Mouse (Mus musculus) embryo, embryonic 10 days (tissue): ENCODE measurements around the gene Acad12.
"Not testable (repeated sequence)": the region's sequence is repeated elsewhere in the genome, so short reads cannot be mapped to it uniquely, and the experiment has no call there.

Experiments used
- DNase-seq: peaks from one replicate; pipeline ENCODE4 v3.0.0-alpha.2; 2015; ENCODE audit warnings: low spot score

Gene Acad12

DNA sequence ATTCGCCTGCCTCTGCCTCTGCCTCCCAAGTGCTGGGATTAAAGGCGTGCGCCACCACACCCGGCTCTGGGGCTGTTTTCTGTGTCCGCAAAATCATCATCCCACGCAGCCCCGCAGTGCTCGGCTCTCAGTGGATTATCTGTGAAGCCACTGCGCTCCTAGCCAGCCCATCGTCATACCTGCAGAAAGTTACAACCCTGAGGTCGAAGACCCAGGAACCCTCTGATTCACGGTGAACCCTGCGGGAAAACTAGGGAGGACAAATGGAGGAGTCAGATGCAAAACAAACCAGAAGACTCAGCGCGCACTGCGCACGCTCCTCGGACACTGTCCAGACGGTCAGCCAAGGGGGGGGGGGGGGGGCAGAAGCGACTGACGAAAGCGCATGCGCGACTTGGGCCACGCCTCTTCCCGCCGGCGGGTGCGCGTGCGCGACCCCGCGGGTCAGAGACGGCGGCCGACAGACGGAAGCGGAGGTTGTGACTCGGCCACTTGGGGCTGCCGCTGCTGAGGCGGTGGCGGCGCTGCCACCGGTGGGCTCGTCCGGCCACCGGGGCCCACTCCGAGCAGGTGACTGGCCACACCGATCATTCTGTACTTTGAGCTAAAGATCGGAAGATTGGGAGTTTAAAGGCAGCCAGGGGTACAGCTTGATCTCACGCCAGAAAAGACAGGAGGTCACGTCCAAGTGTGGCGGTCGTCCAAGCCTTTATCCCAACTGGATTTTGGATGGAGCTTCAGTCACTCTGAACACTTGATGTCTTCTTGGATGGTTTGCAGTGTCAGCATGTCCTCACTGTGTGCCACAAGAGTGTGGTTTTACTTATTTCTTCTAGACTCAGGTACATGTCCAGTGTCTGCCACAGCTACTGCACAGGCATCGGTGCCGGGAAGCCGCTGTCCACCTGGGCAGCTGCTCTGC, at the start of gene Acad12:
Acad12 (minus strand) TSS at position 347 of the 922 bp plus-strand sequence.
- DNase-seq = peak; percentile 95

DNA sequence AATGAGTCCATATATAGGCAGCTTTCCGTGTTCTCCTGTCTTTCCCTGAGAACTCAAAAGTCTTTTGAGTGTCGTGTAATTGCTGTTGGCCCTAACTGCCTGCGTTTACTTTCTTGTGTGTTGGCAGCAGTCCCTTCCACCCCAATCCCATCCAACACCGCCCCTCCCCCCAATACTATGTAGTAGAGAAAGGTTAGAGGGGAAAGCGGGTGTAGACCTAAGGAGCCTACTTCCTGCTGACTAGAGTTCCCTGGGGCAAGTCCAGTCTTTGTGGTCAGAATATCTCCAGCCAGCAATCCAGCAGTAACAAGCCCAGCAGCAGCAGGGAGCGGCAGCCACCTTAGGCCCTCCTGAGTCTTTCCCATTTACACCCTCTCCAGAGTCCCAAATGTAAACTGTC, 49.7 kb upstream of the Acad12 start:
- no peak for DNase-seq

GRCm38 (mm10) chr5:121667067-121667466, 48.3 kb upstream of the Acad12 start:
- no peak for DNase-seq

DNA sequence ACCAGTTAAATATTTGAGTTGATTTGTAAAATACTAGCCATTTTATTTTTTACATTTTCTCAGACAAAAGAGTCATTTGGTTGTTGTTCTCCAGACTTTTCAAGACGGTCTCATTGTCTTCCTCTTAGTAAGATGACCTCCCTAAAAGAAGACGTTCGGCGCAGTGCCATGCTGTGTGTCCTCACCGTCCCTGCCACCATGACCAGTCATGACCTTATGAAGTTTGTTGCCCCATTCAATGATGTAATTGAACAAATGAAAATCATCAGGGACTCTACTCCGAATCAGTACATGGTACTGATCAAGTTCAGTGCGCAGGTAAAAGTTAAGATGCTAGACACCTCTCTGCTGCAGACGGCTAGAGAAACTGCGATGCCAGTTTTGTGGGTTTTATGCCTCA, 46.2 kb upstream of the Acad12 start:
- no peak for DNase-seq

- no peak for DNase-seq
Measured at GRCm38 (mm10) chr5:121664078-121664477, 45.3 kb upstream of the Acad12 start.

DNA sequence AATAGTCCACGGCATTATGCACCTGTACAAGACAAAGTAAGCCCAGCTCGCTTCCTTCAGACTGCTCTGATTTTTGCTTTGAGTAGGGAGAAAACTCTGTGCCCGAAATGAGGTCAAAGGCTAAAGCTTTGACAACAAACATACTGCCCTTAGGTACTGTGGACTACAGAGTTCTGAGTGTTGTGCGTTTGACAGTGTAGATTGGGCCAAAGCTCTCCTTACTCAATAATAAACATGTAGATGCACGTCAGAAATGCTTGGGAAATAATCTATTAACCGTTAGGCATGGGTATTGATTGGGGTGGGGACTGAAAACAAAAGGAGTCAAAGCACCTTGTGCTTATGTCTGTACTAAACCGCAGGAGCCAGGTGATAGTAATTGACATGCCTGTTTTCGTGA, 44.7 kb upstream of the Acad12 start:
- DNase-seq = no peak

GRCm38 (mm10) chr5:121661494-121661893, 42.8 kb upstream of the Acad12 start:
- DNase-seq = no peak

- no peak for DNase-seq
Measured at GRCm38 (mm10) chr5:121660897-121661254, 42.1 kb upstream of the Acad12 start.

- peak; percentile 95 for DNase-seq
Measured at GRCm38 (mm10) chr5:121660059-121660896, 41.5 kb upstream of the Acad12 start, which contains the start of the genes Acad10 and Brap. Gene Acad10 (minus strand): TSS chr5:121660514. Gene Brap (plus strand): TSS chr5:121660563.

DNA sequence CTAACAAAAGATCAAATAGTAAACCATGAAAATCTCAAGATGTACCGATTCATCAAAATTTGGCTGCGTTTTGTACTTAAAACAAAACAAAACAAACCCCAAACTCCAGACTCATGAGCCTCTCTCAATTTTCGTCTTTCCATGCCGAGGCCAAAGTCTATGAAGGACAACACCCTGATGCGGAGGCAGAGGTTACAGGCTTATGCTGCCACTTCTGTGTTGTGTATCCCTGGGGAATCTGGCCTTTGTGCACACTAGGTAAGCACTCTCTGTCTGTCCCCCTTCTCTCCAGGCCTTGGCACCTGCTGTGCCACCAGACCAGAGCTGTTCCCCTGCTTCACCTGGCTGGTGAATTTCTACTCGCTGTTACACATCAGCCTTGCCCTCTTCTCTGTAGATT, 38.9 kb upstream of the Acad12 start:
- not testable (repeated sequence) for DNase-seq

DNA sequence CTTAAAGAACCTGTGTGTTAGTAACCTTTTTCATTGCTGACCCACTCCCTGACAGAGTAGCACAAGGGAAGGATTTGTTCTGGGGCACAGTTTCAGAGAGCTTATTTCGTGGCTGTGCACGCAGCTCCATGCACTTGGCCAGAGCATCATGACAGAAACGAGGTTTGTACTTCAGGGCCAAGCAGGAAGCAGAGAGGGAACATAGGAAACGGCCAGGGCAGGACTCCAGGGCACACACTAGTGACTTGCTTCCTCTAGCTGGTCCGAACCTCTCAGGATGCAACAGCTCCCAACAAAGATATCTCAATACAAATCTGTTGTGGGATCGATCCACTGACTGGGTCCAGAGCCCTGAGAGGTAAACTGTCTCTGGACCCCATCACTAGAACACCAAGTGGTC, 38.1 kb upstream of the Acad12 start:
- DNase-seq = not testable (repeated sequence)

DNA sequence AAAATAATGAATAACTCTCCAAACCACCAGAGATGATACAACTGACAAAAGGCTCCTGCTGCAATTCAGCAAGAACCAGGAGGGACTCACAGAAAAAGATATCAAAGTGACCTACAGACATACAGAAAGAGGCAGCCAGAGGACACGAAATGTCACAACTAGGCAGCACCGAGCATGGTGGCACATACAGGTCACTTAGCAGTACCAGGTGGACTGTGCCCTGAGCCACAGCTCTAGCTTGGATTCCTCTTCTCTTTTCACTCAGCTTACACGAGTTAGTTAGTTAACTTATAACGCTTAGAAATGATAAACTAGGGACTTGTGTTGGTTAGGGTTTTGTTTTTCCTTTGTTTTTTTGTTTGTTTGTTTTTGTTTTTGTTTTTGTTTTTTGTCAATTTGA, 35.8 kb upstream of the Acad12 start:
- DNase-seq = no peak

DNA sequence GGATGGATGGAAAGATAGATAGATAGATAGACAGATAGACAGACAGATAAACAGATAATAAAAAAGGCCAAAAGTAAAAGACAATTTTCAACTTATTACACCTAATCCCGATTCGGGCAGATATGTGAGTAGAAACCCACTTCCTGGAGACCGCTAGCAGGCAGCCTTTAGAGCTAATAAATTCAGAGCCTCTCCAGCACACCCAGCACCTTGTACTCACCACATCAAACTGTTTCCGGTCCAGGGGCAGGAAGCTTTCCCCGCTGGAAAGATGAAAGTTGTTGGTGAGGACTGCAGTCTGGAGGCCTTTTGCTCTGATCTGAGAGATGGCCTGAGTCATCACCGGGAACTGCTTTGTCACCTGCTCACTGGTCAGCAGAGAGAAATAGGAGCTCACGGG, 30.4 kb upstream of the Acad12 start:
- DNase-seq = no peak

DNA sequence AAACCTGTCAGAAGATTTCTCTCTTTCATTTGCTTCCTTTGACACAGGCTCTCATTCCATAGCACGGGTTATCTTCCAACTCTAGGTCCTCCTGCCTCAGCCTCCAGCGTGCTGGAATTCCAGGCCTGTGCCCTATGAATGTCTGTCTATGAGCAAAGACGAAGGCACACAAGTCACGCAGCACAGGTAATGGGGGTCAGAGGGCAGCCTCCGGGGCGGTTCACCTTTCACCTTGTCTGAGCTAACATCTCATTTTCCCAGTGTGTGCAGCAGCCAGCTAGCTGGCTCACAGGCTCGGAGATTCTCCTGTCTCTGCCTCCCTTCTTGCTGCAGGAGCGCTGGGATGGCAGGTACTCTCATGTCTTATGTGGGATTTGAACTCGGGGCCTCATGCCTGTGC, 20.9 kb upstream of the Acad12 start:
- DNase-seq = no peak

GRCm38 (mm10) chr5:121637296-121637695, 18.6 kb upstream of the Acad12 start:
- DNase-seq = no peak

DNA sequence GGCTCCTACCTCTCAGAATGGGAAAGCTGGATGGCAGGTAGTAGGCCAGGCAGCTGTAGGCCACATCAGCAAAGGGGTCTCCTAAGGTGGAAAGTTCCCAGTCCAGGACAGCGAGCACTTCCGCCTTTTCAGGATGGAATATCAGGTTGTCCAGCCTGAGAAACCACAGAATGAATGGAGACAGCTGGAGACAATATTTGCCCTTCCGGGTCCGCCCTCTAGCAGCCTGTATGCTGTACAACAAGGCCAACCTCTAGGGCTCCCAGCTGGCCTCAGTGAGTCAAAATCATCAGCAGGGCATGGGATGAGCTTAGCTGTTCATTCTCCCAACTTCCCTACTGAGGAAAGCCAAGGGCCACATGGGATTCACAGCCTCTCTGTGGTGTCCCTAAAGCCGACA, 15.9 kb upstream of the Acad12 start:
- no peak for DNase-seq

GRCm38 (mm10) chr5:121632804-121633203, 14.1 kb upstream of the Acad12 start:
- DNase-seq = no peak

DNA sequence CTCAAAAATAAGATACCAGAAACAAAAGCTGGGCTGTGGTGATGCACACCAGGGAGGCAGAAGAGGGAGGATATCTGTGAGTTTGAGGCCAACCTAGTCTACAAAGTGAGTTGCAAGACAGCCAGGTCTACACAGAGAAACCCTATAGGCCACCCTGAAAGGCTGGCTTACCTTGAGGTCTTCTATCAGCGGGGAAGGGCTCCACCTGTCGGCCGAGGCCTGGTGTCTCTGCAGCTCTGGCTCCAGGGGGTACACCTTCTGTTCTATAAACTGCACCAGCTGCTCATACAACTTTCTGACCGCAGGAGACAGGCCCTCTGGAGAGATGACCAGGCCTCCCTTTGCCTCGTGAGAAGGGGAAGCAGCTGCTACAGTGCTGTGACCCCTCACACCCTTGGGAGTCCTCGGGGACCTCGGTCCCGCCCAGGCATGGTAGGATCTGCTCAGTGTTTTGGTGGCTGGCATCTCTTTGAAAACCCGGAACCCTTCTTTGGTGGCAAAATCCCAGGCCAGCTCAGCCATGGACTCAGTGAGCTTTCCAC, 12.4 kb upstream of the Acad12 start:
- DNase-seq = not testable (repeated sequence)

GRCm38 (mm10) chr5:121627871-121628270, 9.1 kb upstream of the Acad12 start:
- DNase-seq = peak; percentile 85

- DNase-seq = no peak
Measured at GRCm38 (mm10) chr5:121623241-121623640, 4.5 kb upstream of the Acad12 start.

DNA sequence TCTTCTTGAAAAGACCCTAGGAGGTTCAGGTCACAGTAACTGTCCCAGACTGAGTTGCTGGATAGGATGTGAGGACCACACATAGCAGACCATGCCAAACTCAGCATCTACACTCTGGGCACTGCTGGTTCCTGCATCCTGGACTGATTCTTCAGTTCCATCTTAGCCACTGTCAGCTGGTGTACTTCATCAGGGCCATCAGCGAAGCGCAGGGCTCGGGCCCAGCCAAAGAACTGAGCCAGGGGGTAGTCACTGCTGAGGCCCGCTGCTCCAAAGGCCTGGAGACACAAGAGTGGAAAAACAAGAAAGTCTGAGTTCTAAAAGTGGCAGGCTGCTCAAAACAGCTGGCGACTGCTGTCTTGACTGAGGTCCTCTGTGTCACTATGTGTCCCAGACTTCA, 2.4 kb upstream of the Acad12 start:
- DNase-seq = no peak

DNA sequence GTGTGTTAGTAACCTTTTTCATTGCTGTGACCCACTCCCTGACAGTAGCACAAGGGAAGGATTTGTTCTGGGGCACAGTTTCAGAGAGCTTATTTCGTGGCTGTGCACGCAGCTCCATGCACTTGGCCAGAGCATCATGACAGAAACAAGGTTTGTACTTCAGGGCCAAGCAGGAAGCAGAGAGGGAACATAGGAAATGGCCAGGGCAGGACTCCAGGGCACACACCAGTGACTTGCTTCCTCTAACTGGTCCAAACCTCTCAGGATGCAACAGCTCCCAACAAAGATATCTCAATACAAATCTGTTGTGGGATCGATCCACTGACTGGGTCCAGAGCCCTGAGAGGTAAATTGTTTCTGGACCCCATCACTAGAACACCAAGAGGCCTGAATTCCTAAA, 3.8 kb downstream of the Acad12 start:
- not testable (repeated sequence) for DNase-seq

GRCm38 (mm10) chr5:121612036-121612435, 6.7 kb downstream of the Acad12 start:
- DNase-seq = no peak
